Mouse (Mus musculus) layer of hippocampus, adult 2 months (tissue): Measurements from ENCODE around the gene Dscam. TPM values are rescaled to one million over a fixed set of nuclear protein-coding genes. Genes with fewer than 3 reads are reported as not detected.
A peak's percentile ranks its signal among the peaks of the same experiment; 100 is the strongest.

ENCODE experiments used
- DNase-seq, 2 experiments: peaks; one replicate each; pipeline ENCODE4 v3.0.0; 2022; ENCODE audit warnings: low spot score in 2 of 2
- H3K27ac ChIP-seq: fragments of 200-600 bp; 2 replicates; pipeline ENCODE4 v1.8.1; 2022
- H3K4me3 ChIP-seq: fragments of 200-600 bp; 2 replicates; pipeline ENCODE4 v1.8.1; 2022; ENCODE audit warnings: mild to moderate bottlenecking
- CTCF ChIP-seq: fragments of 200-600 bp; conservative IDR thresholded peaks from 2 replicates; pipeline ENCODE4 v1.8.1; 2022; ENCODE audit warnings: antibody characterized with exemption, mild to moderate bottlenecking, moderate library complexity
- total RNA-seq, 2 experiments: library from RNA; stranded (reverse); gene quantifications; 2 replicates each; pipeline ENCODE4 v1.2.3; 2021

Dscam gene
- total RNA-seq, 2 experiments from 2014 or later: 36.8 to 41.0 TPM

- no peak overlapping the region for H3K4me3 ChIP-seq
- DNase-seq: no peak
- TF ChIP-seq CTCF: peak; percentile 65
- H3K27ac ChIP-seq: no peak overlapping the region
Observed at GRCm38 (mm10) chr16:96722135-96722534, 448.4 kb downstream of the Dscam start.

DNA sequence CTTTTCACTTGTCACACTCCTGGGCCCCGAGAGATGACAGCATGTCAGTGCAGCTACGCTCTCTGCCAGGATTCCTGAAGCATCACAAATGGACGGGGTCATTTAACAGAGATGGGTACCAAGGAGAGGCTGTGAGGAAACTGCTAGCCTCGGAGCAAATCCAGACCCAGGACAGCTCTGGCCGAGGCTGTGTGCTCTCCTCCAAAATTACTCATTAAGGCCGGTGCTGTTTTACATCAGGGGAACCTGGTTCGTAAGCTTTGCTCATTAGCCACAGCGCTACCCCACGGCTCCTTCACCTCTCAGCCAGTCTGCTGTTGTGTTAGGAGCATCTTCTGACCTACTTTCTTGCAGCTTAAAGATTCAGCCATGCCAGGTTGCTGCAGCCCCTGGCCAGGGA, 449.3 kb downstream of the Dscam start:
- H3K27ac ChIP-seq: 0 out of 2 replicates have a peak overlapping the region, but pooled peaks have one; percentile 54
- DNase-seq: no peak
- no peak for TF ChIP-seq CTCF
- no peak overlapping the region for H3K4me3 ChIP-seq

DNA sequence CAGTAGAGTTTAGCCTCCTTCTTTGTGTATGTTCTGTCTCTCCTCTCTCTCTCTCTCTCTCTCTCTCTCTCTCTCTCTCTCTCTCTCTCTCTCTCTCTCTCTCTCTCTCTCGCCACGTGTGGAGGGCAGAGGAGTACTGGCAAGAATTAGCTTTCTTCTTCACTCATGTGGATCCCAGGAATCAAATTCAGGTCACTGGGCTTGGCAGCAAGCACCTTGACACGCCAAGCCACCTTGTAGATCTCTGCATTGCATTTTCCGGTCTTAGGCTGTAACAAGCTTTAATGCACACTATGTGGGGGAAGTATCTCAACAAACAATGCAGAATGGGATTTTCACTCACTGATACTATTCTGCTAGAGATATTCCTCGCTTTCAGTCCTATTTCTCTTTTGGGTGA, 449.9 kb downstream of the Dscam start:
- H3K4me3 ChIP-seq: no peak overlapping the region
- no peak for DNase-seq
- no peak for TF ChIP-seq CTCF
- 0 out of 2 replicates have a peak overlapping the region, but pooled peaks have one; percentile 54 for H3K27ac ChIP-seq

DNA sequence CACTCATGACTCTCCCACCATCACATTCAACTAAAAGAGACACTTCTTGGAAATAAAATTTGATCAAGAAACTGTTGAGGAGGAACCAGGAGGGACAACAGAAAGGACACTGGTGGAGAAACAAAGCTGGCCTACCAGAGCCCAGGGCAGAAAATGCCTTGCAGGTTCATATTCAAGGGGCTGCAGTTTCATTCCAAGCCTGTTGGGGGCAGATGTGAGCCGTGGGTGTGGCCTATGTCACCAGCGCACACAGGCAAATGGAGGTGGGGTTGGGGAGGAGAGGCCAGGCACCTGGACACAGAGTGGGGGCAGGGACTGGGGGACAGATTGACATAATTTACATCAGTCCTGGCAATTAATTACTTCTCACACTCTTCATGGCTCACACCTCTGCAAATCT, 452.3 kb downstream of the Dscam start:
- peak; percentile 75 for TF ChIP-seq CTCF
- no peak for DNase-seq
- Histone ChIP-seq H3K4me3 (no peak overlapping the region), H3K27ac (no peak overlapping the region)

DNA sequence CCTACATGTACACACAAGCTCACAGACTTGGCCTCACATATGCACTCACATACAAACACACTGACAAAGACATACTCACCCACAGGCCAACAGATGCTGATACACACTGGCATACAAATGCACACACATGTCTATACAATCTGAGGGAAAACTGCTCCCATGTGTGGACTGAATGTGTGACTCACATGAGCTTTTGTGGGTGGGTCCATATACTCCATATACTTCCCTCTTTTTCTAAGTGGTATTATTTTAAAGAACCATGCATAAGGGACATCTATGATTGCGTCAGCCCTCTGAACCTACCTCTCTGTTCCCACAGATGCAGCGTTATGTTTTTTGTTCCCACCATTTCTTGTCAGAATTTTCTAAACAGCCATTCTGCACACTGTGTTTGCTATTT, 453.9 kb downstream of the Dscam start:
- no peak overlapping the region for H3K4me3 ChIP-seq
- TF ChIP-seq CTCF: no peak
- no peak overlapping the region for H3K27ac ChIP-seq
- DNase-seq: no peak

DNA sequence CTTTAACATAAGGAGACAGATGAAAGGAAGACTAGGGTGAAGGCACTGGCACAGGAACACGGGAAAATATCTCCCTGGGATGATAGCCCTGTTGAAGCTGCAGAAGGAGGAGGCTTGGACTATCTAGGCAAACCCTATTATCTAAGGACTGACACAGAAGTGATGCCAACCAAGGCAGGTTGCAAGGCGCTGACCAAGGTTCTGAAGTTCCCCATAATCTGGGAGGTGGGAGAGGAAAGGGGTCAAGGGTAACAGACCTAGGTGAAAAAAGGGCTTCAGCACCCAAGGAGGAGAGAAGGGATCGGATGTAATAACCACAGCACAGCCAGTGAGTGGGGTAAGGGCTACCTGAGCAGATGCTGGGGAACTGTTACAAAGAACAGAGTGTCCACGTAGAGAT, 458.6 kb downstream of the Dscam start:
- Histone ChIP-seq H3K4me3 (no peak overlapping the region), H3K27ac (no peak overlapping the region)
- no peak for DNase-seq
- no peak for TF ChIP-seq CTCF

- H3K27ac ChIP-seq: peak overlapping the region; percentile 68; the same call in 1 of the 2 replicates
- H3K4me3 ChIP-seq: no peak overlapping the region
- DNase-seq: no peak
- TF ChIP-seq CTCF: no peak
Observed at GRCm38 (mm10) chr16:96700551-96700950, 470.0 kb downstream of the Dscam start.

- Histone ChIP-seq H3K4me3 (no peak overlapping the region), H3K27ac (peak overlapping the region; percentile 55)
- TF ChIP-seq CTCF: no peak
- DNase-seq: no peak
Observed at GRCm38 (mm10) chr16:96695882-96696281, 474.7 kb downstream of the Dscam start.

GRCm38 (mm10) chr16:96691576-96691975, 479.0 kb downstream of the Dscam start:
- DNase-seq: no peak
- no peak overlapping the region for H3K27ac ChIP-seq

DNA sequence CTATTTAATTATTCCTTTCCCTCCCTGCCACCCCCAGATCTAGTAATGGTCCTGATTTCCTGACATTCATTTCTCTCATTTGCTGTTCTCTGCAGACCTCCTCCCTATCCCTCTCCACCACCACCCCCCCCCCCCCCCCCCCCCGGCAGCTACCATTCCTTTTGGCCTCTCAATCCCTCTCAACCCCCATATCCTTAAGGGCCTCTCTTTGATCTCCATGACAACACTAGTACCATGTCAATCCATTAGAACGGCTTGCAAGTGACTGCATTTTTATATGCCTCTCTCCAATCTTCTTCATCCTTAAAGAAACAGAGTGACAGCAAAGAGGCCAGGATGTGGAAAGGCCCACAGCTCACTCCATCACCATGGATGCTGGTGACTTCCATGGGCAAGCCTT, 480.5 kb downstream of the Dscam start:
- Histone ChIP-seq H3K4me3 (no peak overlapping the region), H3K27ac (no peak overlapping the region)
- no peak for DNase-seq
- TF ChIP-seq CTCF: no peak

More at GRCm38 (mm10) chr16:96691576-96691975, 479.0 kb downstream of the Dscam start:
- no peak for TF ChIP-seq CTCF
- no peak overlapping the region for H3K4me3 ChIP-seq

- no peak overlapping the region for H3K4me3 ChIP-seq
- no peak overlapping the region for H3K27ac ChIP-seq
- no peak for TF ChIP-seq CTCF
- no peak for DNase-seq
Observed at GRCm38 (mm10) chr16:96689419-96689818, 481.1 kb downstream of the Dscam start.

- no peak for TF ChIP-seq CTCF
- Histone ChIP-seq H3K4me3 (no peak overlapping the region), H3K27ac (0 out of 2 replicates have a peak overlapping the region, but pooled peaks have one; percentile 14)
- no peak for DNase-seq
Observed at GRCm38 (mm10) chr16:96685065-96685464, 485.5 kb downstream of the Dscam start.

GRCm38 (mm10) chr16:96684581-96684980, 486.0 kb downstream of the Dscam start:
- no peak overlapping the region for H3K4me3 ChIP-seq

GRCm38 (mm10) chr16:96682289-96682972, 488.1 kb downstream of the Dscam start:
- TF ChIP-seq CTCF: no peak
- no peak overlapping the region for H3K27ac ChIP-seq
- no peak for DNase-seq

More at GRCm38 (mm10) chr16:96684581-96684980, 486.0 kb downstream of the Dscam start:
- peak; percentile 90 for TF ChIP-seq CTCF
- peak; percentile 65 to 82 for DNase-seq
- 0 out of 2 replicates have a peak overlapping the region, but pooled peaks have one; percentile 14 for H3K27ac ChIP-seq

More at GRCm38 (mm10) chr16:96682289-96682972, 488.1 kb downstream of the Dscam start:
- no peak overlapping the region for H3K4me3 ChIP-seq
